8 mouse cellular contexts compared by ENCODE assay signal in genomic region chr4:9094522-9094921, GRCm38 (mm10).
A peak's percentile ranks its signal among the peaks of the same experiment; 100 is the strongest.
DNase-seq lines count a peak whose midpoint lies in the region; ATAC-seq lines count a peak whose summit lies in the region.

No protein-coding gene starts in this region.

- DNase-seq in adrenal gland, postnatal 14 days = peak; percentile 31
- DNase-seq in adrenal gland, postnatal 36 days = no peak
- peak; percentile 90 for DNase-seq in left cerebral cortex, postnatal 4 days
- DNase-seq in left cerebral cortex, postnatal 36 days (ENCODE audit: low spot score in 2 of 2) = no peak
- DNase-seq in gastrocnemius, postnatal 36 days = peak; percentile 38 to 58
- DNase-seq in neural tube, embryonic 11.5 days (ENCODE audit: low spot score) = peak; percentile 61
- no peak for DNase-seq in thymus, postnatal 25 days

- ATAC-seq in neural tube, embryonic 11.5 days (ENCODE audit: insufficient read depth, low FRiP score, low TSS enrichment) = peak; percentile 33; the same call in 1 of the 2 replicates
- ATAC-seq in activated CD4-positive, CD25-positive, alpha-beta regulatory T cell, adult 4 months = no peak

- no peaks in the 10 kb centered on the region for H3K27me3 ChIP-seq in neural tube, embryonic 11.5 days (ENCODE audit: control insufficient read depth, insufficient read depth, low read length)

- H3K9ac ChIP-seq in neural tube, embryonic 11.5 days (ENCODE audit: low read length) = no peak overlapping the region

- intact Hi-C loops in left cerebral cortex, postnatal 4 days (cut with DNase I) = loop anchor here (10.0 kb wide), 1 partner anchor 710 kb away; no protein-coding TSS in a partner anchor
- intact Hi-C loops in left cerebral cortex, postnatal 36 days (cut with DNase I) = loop anchor here (10.0 kb wide), 2 partner anchors 430 to 590 kb away; no protein-coding TSS in a partner anchor
- intact Hi-C loops in gastrocnemius, postnatal 36 days (cut with DNase I) = loop anchor here (2.0 kb wide), 1 partner anchor 36 kb away; no protein-coding TSS in a partner anchor

- peaks cover 16% of the 10 kb centered on the region for H3K4me1 ChIP-seq in neural tube, embryonic 11.5 days (ENCODE audit: control insufficient read depth, insufficient read depth, low read length)

- no peak overlapping the region for H3K4me3 ChIP-seq in neural tube, embryonic 11.5 days (ENCODE audit: low read depth, low read length)

- H3K27ac ChIP-seq in neural tube, embryonic 11.5 days (ENCODE audit: low read depth, low read length) = no peak overlapping the region

- H3K4me2 ChIP-seq in neural tube, embryonic 11.5 days (ENCODE audit: low read depth) = no peak overlapping the region

- H3K9me3 ChIP-seq in neural tube, embryonic 11.5 days (ENCODE audit: control insufficient read depth, low read length) = no peaks in the 10 kb centered on the region

- WGBS in neural tube, embryonic 11.5 days = 10% methylated on average over 10 of the region's 10 CpGs

- H3K36me3 ChIP-seq in neural tube, embryonic 11.5 days (ENCODE audit: control insufficient read depth, insufficient read depth, low read length) = no peaks in the 10 kb centered on the region

Comparison
In these comparisons a context has a peak if more than half of its experiments do, and no peak if none do; other contexts are left out.
1. DNase-seq: peak in adrenal gland, postnatal 14 days (single experiment), left cerebral cortex, postnatal 4 days (single experiment), gastrocnemius, postnatal 36 days (2 of 2) and neural tube, embryonic 11.5 days (single experiment); none in adrenal gland, postnatal 36 days (0 of 2), left cerebral cortex, postnatal 36 days (0 of 2) and thymus, postnatal 25 days (single experiment).